ENCODE assay signal across 9 mouse cellular contexts in the genomic region with DNA sequence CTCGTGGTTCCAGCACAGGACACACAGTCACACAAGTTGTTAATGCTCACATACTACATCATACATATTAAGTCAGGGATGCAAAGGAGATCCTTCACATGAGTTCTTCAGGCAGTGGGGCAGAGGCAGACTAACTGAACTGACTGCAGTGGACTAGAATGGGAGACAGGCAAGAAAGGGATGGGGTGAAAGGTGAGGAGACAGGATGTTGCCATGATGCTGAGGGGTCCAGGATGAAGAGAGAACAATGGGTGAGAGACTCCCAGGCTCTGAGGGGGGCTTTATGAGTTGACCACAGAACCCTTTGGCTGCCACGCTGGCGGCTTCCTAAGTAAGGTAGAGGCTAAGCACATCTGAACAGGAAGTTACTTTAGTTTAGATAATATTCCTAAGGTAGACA. TPM values are rescaled to one million over a fixed set of nuclear protein-coding genes. Genes with fewer than 3 reads are reported as not detected.
DNase-seq lines count a peak whose midpoint lies in the region; ATAC-seq lines count a peak whose summit lies in the region.
"Had no signal": no experiment of that assay in that cellular context is flagged by ENCODE, and none has a peak within 500 bp of the region (broad histone marks: within the 10 kb centered on the region; RNA-seq: fewer than 3 reads in every experiment).

No protein-coding gene starts in this region.

- H3K4me3 ChIP-seq in forebrain, embryonic 10.5 days: peak overlapping the region; percentile 80
- H3K4me3 ChIP-seq in forebrain, embryonic 12.5 days (replicated peaks): no peak overlapping the region
- H3K4me3 ChIP-seq in lung, embryonic 15.5 days: peak overlapping the region; percentile 69; the same call in 1 of the 2 replicates
- H3K4me3 ChIP-seq in limb, embryonic 10.5 days: peak overlapping the region; percentile 77
- peak overlapping the region; percentile 68; the same call in 1 of the 2 replicates for H3K4me3 ChIP-seq in stomach, embryonic 15.5 days (replicated peaks)

- no peak overlapping the region for H3K27ac ChIP-seq in forebrain, embryonic 10.5 days
- no peak overlapping the region; the same call in 1 of the 2 replicates for H3K27ac ChIP-seq in forebrain, embryonic 12.5 days
- no peak overlapping the region for H3K27ac ChIP-seq in lung, embryonic 15.5 days
- H3K27ac ChIP-seq in limb, embryonic 10.5 days: peak overlapping the region; percentile 92; the same call in 1 of the 2 replicates
- H3K27ac ChIP-seq in stomach, embryonic 15.5 days: 0 out of 2 replicates have a peak overlapping the region, but pooled peaks have one; percentile 71

- peaks cover 42% of the 10 kb centered on the region for H3K4me1 ChIP-seq in forebrain, embryonic 10.5 days
- peaks cover 16% of the 10 kb centered on the region for H3K4me1 ChIP-seq in forebrain, embryonic 12.5 days
- peaks cover 8% of the 10 kb centered on the region for H3K4me1 ChIP-seq in lung, embryonic 15.5 days
- H3K4me1 ChIP-seq in limb, embryonic 10.5 days: peaks cover 31% of the 10 kb centered on the region
- peaks cover 16% of the 10 kb centered on the region for H3K4me1 ChIP-seq in stomach, embryonic 15.5 days

- H3K27me3 ChIP-seq in forebrain, embryonic 10.5 days (ENCODE audit: poor library complexity, severe bottlenecking): peaks cover 25% of the 10 kb centered on the region
- peaks cover 10% of the 10 kb centered on the region; the same call in 1 of the 2 replicates for H3K27me3 ChIP-seq in forebrain, embryonic 12.5 days
- no peaks in the 10 kb centered on the region for H3K27me3 ChIP-seq in lung, embryonic 15.5 days
- H3K27me3 ChIP-seq in limb, embryonic 10.5 days (ENCODE audit: low read depth, poor library complexity, severe bottlenecking): peaks cover 32% of the 10 kb centered on the region
- no peaks in the 10 kb centered on the region for H3K27me3 ChIP-seq in stomach, embryonic 15.5 days (replicated peaks)

- H3K9me3 ChIP-seq in forebrain, embryonic 10.5 days: no peaks in the 10 kb centered on the region
- H3K9me3 ChIP-seq in forebrain, embryonic 12.5 days: no peaks in the 10 kb centered on the region
- H3K9me3 ChIP-seq in lung, embryonic 15.5 days: no peaks in the 10 kb centered on the region
- H3K9me3 ChIP-seq in limb, embryonic 10.5 days (replicated peaks): no peaks in the 10 kb centered on the region
- no peaks in the 10 kb centered on the region for H3K9me3 ChIP-seq in stomach, embryonic 15.5 days

- no peak for DNase-seq in forebrain, embryonic 10.5 days (ENCODE audit: extremely low spot score, low spot score)
- no peak for DNase-seq in lung, postnatal 36 days
- no peak for DNase-seq in limb, embryonic 10.5 days (ENCODE audit: low spot score)
- no peak for DNase-seq in adrenal gland, adult 2 months
- DNase-seq in urinary bladder, adult 2 months (ENCODE audit: low spot score): no peak

- peaks cover 19% of the 10 kb centered on the region for H3K36me3 ChIP-seq in forebrain, embryonic 10.5 days (replicated peaks)
- peaks cover 6% of the 10 kb centered on the region for H3K36me3 ChIP-seq in forebrain, embryonic 12.5 days (replicated peaks)
- no peaks in the 10 kb centered on the region for H3K36me3 ChIP-seq in lung, embryonic 15.5 days
- H3K36me3 ChIP-seq in limb, embryonic 10.5 days: peaks cover 20% of the 10 kb centered on the region
- 0 out of 2 replicates have a peak, but pooled peaks cover 1% of the 10 kb centered on the region for H3K36me3 ChIP-seq in stomach, embryonic 15.5 days

- 89% methylated on average over 3 of the region's 3 CpGs for WGBS in forebrain, embryonic 10.5 days
- 90% methylated on average over 3 of the region's 3 CpGs for WGBS in forebrain, embryonic 12.5 days
- whole genome bisulfite sequencing in lung, embryonic 15.5 days: 80% methylated on average over 3 of the region's 3 CpGs
- 87% methylated on average over 3 of the region's 3 CpGs for WGBS in limb, embryonic 10.5 days
- 89% methylated on average over 3 of the region's 3 CpGs for WGBS in stomach, embryonic 15.5 days

- no peak for ATAC-seq in forebrain, embryonic 12.5 days (ENCODE audit: low FRiP score)
- no peak for ATAC-seq in lung, embryonic 15.5 days (ENCODE audit: borderline replicate concordance, extremely low read depth, low FRiP score, low TSS enrichment)
- ATAC-seq in stomach, embryonic 15.5 days (ENCODE audit: insufficient read depth, low FRiP score, low read depth): no peak

- no peak overlapping the region; the same call in 1 of the 2 replicates for H3K4me2 ChIP-seq in forebrain, embryonic 12.5 days
- H3K4me2 ChIP-seq in lung, embryonic 15.5 days: peak overlapping the region; percentile 95
- H3K4me2 ChIP-seq in stomach, embryonic 15.5 days: peak overlapping the region; percentile 96

- H3K9ac ChIP-seq in forebrain, embryonic 12.5 days: no peak overlapping the region
- H3K9ac ChIP-seq in lung, embryonic 15.5 days: no peak overlapping the region
- no peak overlapping the region for H3K9ac ChIP-seq in stomach, embryonic 15.5 days

RNA-seq across cellular contexts. Expression of a gene that starts 0.8 kb away (rescaled TPM):
- 75.0 and 81.6 TPM in 2 replicates for polyA plus RNA-seq in forebrain, embryonic 10.5 days (2016; fragmentation: Nextera tagmentation; extraction: Ambion mirVana)
- polyA plus RNA-seq in forebrain, embryonic 12.5 days (2016; fragmentation: Nextera tagmentation; extraction: Ambion mirVana): 47.5 and 47.6 TPM in 2 replicates
- 72.3 and 72.5 TPM in 2 replicates for polyA plus RNA-seq in lung, embryonic 15.5 days (2015; fragmentation: Nextera tagmentation; extraction: Ambion mirVana)
- polyA plus RNA-seq in limb, embryonic 10.5 days (2016; fragmentation: Nextera tagmentation; extraction: Ambion mirVana): 94.3 and 96.4 TPM in 2 replicates
- 51.7 and 53.3 TPM in 2 replicates for polyA plus RNA-seq in stomach, embryonic 15.5 days (2015; fragmentation: Nextera tagmentation; extraction: Ambion mirVana)
- 10 to 100 TPM; 21.4 to 31.1 TPM for total RNA-seq in adrenal gland, adult 2 months (2021)
- polyA plus RNA-seq in adrenal gland, adult 2 months (2012; rRNA removed): 61.2 and 67.3 TPM in 2 replicates
- polyA plus RNA-seq in urinary bladder, adult 2 months (2012; rRNA removed): 40.4 and 51.8 TPM in 2 replicates

RNA-seq across cellular contexts. Expression of a gene that starts 3.7 kb away (rescaled TPM):
- polyA plus RNA-seq in forebrain, embryonic 10.5 days (2016; fragmentation: Nextera tagmentation; extraction: Ambion mirVana): not detected in 2 replicates
- polyA plus RNA-seq in forebrain, embryonic 12.5 days (2016; fragmentation: Nextera tagmentation; extraction: Ambion mirVana): not detected in 2 replicates
- polyA plus RNA-seq in lung, embryonic 15.5 days (2015; fragmentation: Nextera tagmentation; extraction: Ambion mirVana): not detected in 2 replicates
- not detected in 2 replicates for polyA plus RNA-seq in limb, embryonic 10.5 days (2016; fragmentation: Nextera tagmentation; extraction: Ambion mirVana)
- not detected in 2 replicates for polyA plus RNA-seq in stomach, embryonic 15.5 days (2015; fragmentation: Nextera tagmentation; extraction: Ambion mirVana)
- not detected for total RNA-seq in adrenal gland, adult 2 months (2021)
- not detected in 2 replicates for polyA plus RNA-seq in adrenal gland, adult 2 months (2012; rRNA removed)
- not detected in 2 replicates for polyA plus RNA-seq in urinary bladder, adult 2 months (2012; rRNA removed)
- polyA plus RNA-seq: cerebellum, adult 2 months had no signal

RNA-seq across cellular contexts. Expression of a gene that starts 14.5 kb away (rescaled TPM):
- 17.0 and 18.7 TPM in 2 replicates for polyA plus RNA-seq in forebrain, embryonic 10.5 days (2016; fragmentation: Nextera tagmentation; extraction: Ambion mirVana)
- 23.2 and 28.2 TPM in 2 replicates for polyA plus RNA-seq in forebrain, embryonic 12.5 days (2016; fragmentation: Nextera tagmentation; extraction: Ambion mirVana)
- polyA plus RNA-seq in lung, embryonic 15.5 days (2015; fragmentation: Nextera tagmentation; extraction: Ambion mirVana): 23.2 and 23.7 TPM in 2 replicates
- 16.5 and 25.8 TPM in 2 replicates for polyA plus RNA-seq in limb, embryonic 10.5 days (2016; fragmentation: Nextera tagmentation; extraction: Ambion mirVana)
- 21.5 and 24.2 TPM in 2 replicates for polyA plus RNA-seq in stomach, embryonic 15.5 days (2015; fragmentation: Nextera tagmentation; extraction: Ambion mirVana)
- total RNA-seq in adrenal gland, adult 2 months (2021): 1 to 10 TPM; 6.6 to 7.8 TPM
- 10.1 and 10.6 TPM in 2 replicates for polyA plus RNA-seq in adrenal gland, adult 2 months (2012; rRNA removed)
- polyA plus RNA-seq in urinary bladder, adult 2 months (2012; rRNA removed): 27.8 and 38.0 TPM in 2 replicates

RNA-seq across cellular contexts. Expression of a gene that starts 20.2 kb away (rescaled TPM):
- polyA plus RNA-seq in forebrain, embryonic 10.5 days (2016; fragmentation: Nextera tagmentation; extraction: Ambion mirVana): 4.5 and 5.2 TPM in 2 replicates
- 28.4 and 29.2 TPM in 2 replicates for polyA plus RNA-seq in forebrain, embryonic 12.5 days (2016; fragmentation: Nextera tagmentation; extraction: Ambion mirVana)
- 0.92 and 0.93 TPM in 2 replicates for polyA plus RNA-seq in lung, embryonic 15.5 days (2015; fragmentation: Nextera tagmentation; extraction: Ambion mirVana)
- polyA plus RNA-seq in limb, embryonic 10.5 days (2016; fragmentation: Nextera tagmentation; extraction: Ambion mirVana): 0.33 and 0.65 TPM in 2 replicates
- polyA plus RNA-seq in stomach, embryonic 15.5 days (2015; fragmentation: Nextera tagmentation; extraction: Ambion mirVana): 1.3 and 2.3 TPM in 2 replicates
- 1 to 10 TPM; 1.0 to 3.7 TPM for total RNA-seq in adrenal gland, adult 2 months (2021)
- 1.3 and 1.6 TPM in 2 replicates for polyA plus RNA-seq in adrenal gland, adult 2 months (2012; rRNA removed)
- 0.18 and 0.24 TPM in 2 replicates for polyA plus RNA-seq in urinary bladder, adult 2 months (2012; rRNA removed)

RNA-seq across cellular contexts. Expression of a gene that starts 23.1 kb away (rescaled TPM):
- polyA plus RNA-seq in forebrain, embryonic 10.5 days (2016; fragmentation: Nextera tagmentation; extraction: Ambion mirVana): 19.7 and 21.2 TPM in 2 replicates
- polyA plus RNA-seq in forebrain, embryonic 12.5 days (2016; fragmentation: Nextera tagmentation; extraction: Ambion mirVana): 14.1 and 15.2 TPM in 2 replicates
- 65.3 and 70.3 TPM in 2 replicates for polyA plus RNA-seq in lung, embryonic 15.5 days (2015; fragmentation: Nextera tagmentation; extraction: Ambion mirVana)
- polyA plus RNA-seq in limb, embryonic 10.5 days (2016; fragmentation: Nextera tagmentation; extraction: Ambion mirVana): 25.9 and 27.9 TPM in 2 replicates
- 28.7 and 32.0 TPM in 2 replicates for polyA plus RNA-seq in stomach, embryonic 15.5 days (2015; fragmentation: Nextera tagmentation; extraction: Ambion mirVana)
- 10 to 100 TPM; 20.3 to 34.7 TPM for total RNA-seq in adrenal gland, adult 2 months (2021)
- polyA plus RNA-seq in adrenal gland, adult 2 months (2012; rRNA removed): 164 and 223 TPM in 2 replicates
- 20.0 and 27.2 TPM in 2 replicates for polyA plus RNA-seq in urinary bladder, adult 2 months (2012; rRNA removed)

Comparison
In these comparisons a context has a peak if more than half of its experiments do, and no peak if none do; other contexts are left out.
1. H3K27ac ChIP-seq: peak in limb, embryonic 10.5 days (single experiment) and stomach, embryonic 15.5 days (single experiment); none in forebrain, embryonic 10.5 days (single experiment), forebrain, embryonic 12.5 days (single experiment) and lung, embryonic 15.5 days (single experiment).